Mouse (Mus musculus) lung, postnatal 0 days (tissue): Measurements from ENCODE around the gene Ostn.

Experiments used
- CTCF ChIP-seq: IDR thresholded peaks from 2 replicates; pipeline ENCODE4 v1.5.1; 2016; ENCODE audit warnings: antibody characterized with exemption, mild to moderate bottlenecking
- EP300 ChIP-seq: IDR thresholded peaks from 2 replicates; pipeline ENCODE4 v1.6.1; 2016; ENCODE audit warnings: antibody characterized with exemption, mild to moderate bottlenecking, control low read depth

GRCm38 (mm10) chr16:27347521-27347920, 40.2 kb downstream of the Ostn start:
- TF ChIP-seq CTCF (no peak), EP300 (no peak)
